Mouse (Mus musculus) kidney, postnatal 0 days (tissue): ENCODE data around the gene Col25a1. TPM values are rescaled to one million over a fixed set of nuclear protein-coding genes. Genes with fewer than 3 reads are reported as not detected.

Experiments used
- ATAC-seq: fragments of 200-750 bp; cut with Nextera tagmentation; replicated peaks from 2 replicates; pipeline ENCODE4 v1.8.0; 2017; ENCODE audit warnings: low read depth, moderate number of reproducible peaks, moderate TSS enrichment, moderate library complexity; ENCODE audit not compliant: low FRiP score
- DNase-seq: peaks from one replicate; pipeline ENCODE4 v3.0.0-alpha.2; 2016; ENCODE audit warnings: low spot score
- H3K27ac ChIP-seq: fragments of 300-500 bp; sonication (generic); 2 replicates; pipeline ENCODE4 v1.5.1; 2014; ENCODE audit warnings: mild to moderate bottlenecking
- H3K27me3 ChIP-seq: fragments of 300-500 bp; sonication (generic); 2 replicates; pipeline ENCODE4 v1.6.1; 2014; ENCODE audit warnings: low read length, mixed read lengths; ENCODE audit not compliant: insufficient read depth
- H3K36me3 ChIP-seq: fragments of 300-500 bp; sonication (generic); 2 replicates; pipeline ENCODE4 v1.6.1; 2014; ENCODE audit warnings: low read length, mixed read lengths; ENCODE audit not compliant: insufficient read depth
- H3K4me1 ChIP-seq: fragments of 300-500 bp; sonication (generic); replicated peaks from 2 replicates; pipeline ENCODE4 v1.6.1; 2014; ENCODE audit warnings: antibody characterized with exemption, low read length, mixed read lengths; ENCODE audit not compliant: insufficient read depth
- H3K4me2 ChIP-seq: fragments of 300-500 bp; sonication (generic); 2 replicates; pipeline ENCODE4 v1.6.1; 2014; ENCODE audit warnings: mild to moderate bottlenecking, low read length, moderate library complexity, mixed read lengths
- H3K4me3 ChIP-seq: fragments of 300-500 bp; sonication (generic); replicated peaks from 2 replicates; pipeline ENCODE4 v1.5.1; 2014; ENCODE audit warnings: low read depth, low read length
- H3K9ac ChIP-seq: fragments of 300-500 bp; sonication (generic); 2 replicates; pipeline ENCODE4 v1.6.1; 2014; ENCODE audit warnings: low read depth, low read length
- H3K9me3 ChIP-seq: fragments of 300-500 bp; sonication (generic); replicated peaks from 2 replicates; pipeline ENCODE4 v1.6.1; 2016; ENCODE audit warnings: low read length, inconsistent platforms, mixed read lengths
- CTCF ChIP-seq: IDR thresholded peaks from 2 replicates; pipeline ENCODE4 v1.5.1; 2016; ENCODE audit warnings: antibody characterized with exemption, low read depth, mild to moderate bottlenecking, moderate library complexity
- WGBS: fragments of 180-500 bp; shearing (Covaris S2); extraction: QIAGEN DNeasy Blood & Tissue Kit; methylation state at CpG from one replicate; pipeline ENCODE4 v1.1.7; 2014; 5-methylcytosine and 5-hydroxymethylcytosine counted together
- polyA plus RNA-seq: library from polyadenylated mRNA; unstranded; fragments of >200 nt; fragmentation: Nextera tagmentation; extraction: Ambion mirVana; gene quantifications from 2 replicates; pipeline ENCODE4 v1.2.1, GENCODE M21; 2015

The Col25a1 gene
- polyA plus RNA-seq, 1 experiment from 2014 or later: 1.4 TPM

DNA sequence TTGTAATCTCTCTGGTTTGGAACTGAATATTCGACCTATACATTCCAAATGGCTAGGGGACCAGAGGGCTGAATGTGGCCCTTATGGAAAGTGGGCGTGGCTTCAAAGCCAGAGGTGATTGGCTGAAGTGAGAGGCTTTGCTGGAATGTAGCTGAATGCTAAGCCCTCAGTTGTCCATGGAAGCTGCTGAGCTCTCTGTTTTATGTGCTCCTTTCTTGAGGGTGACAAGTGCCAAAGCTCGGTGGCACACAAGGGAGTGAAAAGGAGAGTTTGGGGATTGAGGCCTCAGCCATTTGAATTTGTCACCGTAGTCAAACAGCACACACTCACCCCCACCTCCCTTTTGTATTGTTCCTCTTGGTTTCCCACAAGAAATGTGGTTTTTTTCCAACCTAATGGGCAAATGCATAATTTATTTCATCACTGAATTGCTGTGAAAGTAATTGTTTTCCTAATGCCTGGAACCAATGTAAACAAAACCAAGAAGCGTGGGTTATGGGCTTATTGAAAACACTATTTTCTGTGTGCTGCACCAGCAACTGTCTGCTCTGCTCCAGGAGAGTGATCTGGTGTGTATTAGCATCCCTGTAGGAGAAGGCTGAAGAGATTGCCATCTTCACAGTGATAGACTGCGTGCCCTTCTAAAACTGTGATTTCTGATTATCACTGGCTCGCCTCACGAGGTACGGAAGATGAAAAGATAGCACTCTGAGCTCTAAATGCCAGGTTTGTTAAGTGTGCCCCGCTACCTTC, 147.2 kb downstream of the Col25a1 start:
- ATAC-seq: no peak
- Histone ChIP-seq H3K4me2 (no peak overlapping the region), H3K9ac (no peak overlapping the region), H3K27me3 (no peaks in the 10 kb centered on the region), H3K9me3 (no peaks in the 10 kb centered on the region), H3K4me3 (no peak overlapping the region), H3K4me1 (no peaks in the 10 kb centered on the region), H3K36me3 (no peaks in the 10 kb centered on the region), H3K27ac (no peak overlapping the region)
- WGBS: 61% methylated on average over 10 of the region's 10 CpGs
- no peak for TF ChIP-seq CTCF
- DNase-seq: no peak

DNA sequence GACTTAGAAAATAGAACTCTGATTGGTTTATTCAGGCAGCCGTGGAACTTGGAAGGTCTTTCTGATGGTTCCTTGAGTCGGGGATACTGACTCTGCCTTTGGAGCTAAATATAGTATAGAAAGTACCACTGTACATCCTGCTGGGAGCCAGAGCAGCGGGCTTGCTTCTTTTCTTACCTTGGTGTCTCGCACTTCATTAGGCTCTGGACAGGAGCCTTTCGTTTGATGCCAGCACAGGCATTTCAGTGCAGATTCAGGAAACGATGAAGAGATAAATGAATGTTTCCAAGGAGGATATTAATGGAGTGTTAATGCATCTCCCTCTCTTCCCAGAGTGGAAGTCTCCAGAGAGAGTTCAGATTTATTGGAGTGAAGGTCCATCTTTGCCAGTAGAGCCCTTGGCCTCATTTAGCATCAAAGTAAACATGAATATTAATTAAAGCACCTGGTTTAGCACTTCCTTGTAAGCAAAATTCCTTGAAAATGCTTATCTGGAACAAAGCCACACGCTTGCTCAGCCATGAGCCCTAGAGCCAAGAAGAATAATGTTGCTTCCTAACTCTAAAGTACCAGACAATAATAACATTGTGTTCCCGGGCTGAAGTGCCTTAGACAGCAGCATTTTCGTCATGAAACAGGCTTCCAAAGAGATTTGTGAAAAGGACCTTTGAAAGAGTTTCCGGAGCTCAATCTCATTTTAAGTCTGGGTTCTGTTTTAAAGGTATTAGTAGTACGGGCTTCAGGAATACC, 151.9 kb downstream of the Col25a1 start:
- Histone ChIP-seq H3K4me1 (no peaks in the 10 kb centered on the region), H3K36me3 (no peaks in the 10 kb centered on the region), H3K4me2 (no peak overlapping the region), H3K9me3 (no peaks in the 10 kb centered on the region), H3K27ac (no peak overlapping the region), H3K9ac (no peak overlapping the region), H3K27me3 (no peaks in the 10 kb centered on the region), H3K4me3 (no peak overlapping the region)
- no peak for TF ChIP-seq CTCF
- whole genome bisulfite sequencing: 46% methylated on average over 11 of the region's 11 CpGs
- no peak for ATAC-seq
- DNase-seq: peak; percentile 45

DNA sequence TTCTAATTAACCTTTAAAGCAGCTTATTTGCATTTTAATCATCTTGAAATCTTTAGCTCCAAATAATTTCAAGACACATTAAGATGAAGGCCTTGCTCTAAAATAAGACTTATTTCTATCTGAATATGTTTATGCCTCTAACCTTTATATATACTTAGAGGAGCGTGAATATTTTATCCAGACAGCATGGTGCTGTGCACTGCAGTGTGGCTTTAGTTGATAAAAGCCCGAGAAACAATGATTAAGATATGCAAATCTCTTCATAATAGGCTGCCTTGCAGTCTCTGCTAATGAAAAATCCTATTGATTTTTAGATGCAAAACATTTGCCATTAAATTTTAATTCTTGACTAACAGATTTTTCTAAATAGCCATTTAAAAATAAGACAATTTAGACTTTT, 156.8 kb downstream of the Col25a1 start:
- WGBS: 81% methylated on average over 2 of the region's 2 CpGs
- H3K27me3 ChIP-seq: no peaks in the 10 kb centered on the region
- TF ChIP-seq CTCF: no peak
- H3K27ac ChIP-seq: no peak overlapping the region
- no peaks in the 10 kb centered on the region for H3K4me1 ChIP-seq
- no peak overlapping the region for H3K9ac ChIP-seq
- no peak for ATAC-seq
- H3K36me3 ChIP-seq: no peaks in the 10 kb centered on the region
- no peak for DNase-seq
- H3K9me3 ChIP-seq: no peaks in the 10 kb centered on the region
- no peak overlapping the region for H3K4me2 ChIP-seq
- H3K4me3 ChIP-seq: no peak overlapping the region

DNA sequence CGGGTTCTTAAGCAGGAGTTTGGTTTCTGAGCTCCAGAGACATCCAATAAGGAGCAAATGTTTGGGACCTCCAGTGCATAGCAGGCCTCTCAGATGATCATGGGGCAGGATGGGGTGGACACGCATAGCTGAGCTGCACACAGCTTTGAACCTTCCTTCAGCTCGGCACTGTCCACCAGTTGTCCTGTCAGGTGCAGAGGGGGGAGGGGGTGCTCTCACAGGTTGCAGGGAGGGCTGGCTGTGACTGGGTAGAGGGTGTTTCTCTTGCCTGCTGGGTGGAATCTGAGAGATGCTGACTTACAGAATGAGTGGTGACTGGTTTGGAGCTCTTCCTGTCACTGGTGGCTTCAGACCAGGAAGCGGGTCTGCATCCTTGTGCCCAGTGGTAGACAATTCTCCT, 157.5 kb downstream of the Col25a1 start:
- ATAC-seq: peak; percentile 49; the same call in 1 of the 2 replicates

DNA sequence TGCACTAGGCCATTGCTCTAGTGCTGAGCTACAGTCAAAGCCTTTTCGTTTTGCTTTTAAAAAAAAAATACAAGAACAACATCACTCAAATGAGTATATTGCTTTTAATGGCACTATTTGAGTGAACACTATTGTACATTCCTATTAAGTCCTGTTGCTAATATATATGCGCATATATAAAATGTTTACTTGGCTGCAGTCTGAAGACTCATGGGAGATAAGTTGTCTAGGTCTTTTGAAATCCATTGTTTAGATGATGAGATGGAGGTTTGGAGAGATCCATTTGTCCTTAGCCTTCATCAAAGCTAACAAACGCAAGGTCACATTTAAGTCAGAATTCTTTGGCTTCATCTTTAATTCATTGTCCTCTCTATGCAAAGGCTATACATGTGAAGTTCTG, 157.9 kb downstream of the Col25a1 start:
- H3K9me3 ChIP-seq: no peaks in the 10 kb centered on the region
- no peak overlapping the region for H3K27ac ChIP-seq
- no peak overlapping the region for H3K9ac ChIP-seq
- ATAC-seq (no peak), DNase-seq (no peak)
- TF ChIP-seq CTCF: no peak
- H3K4me1 ChIP-seq: no peaks in the 10 kb centered on the region
- H3K4me3 ChIP-seq: no peak overlapping the region
- H3K4me2 ChIP-seq: no peak overlapping the region
- H3K27me3 ChIP-seq: no peaks in the 10 kb centered on the region
- no peaks in the 10 kb centered on the region for H3K36me3 ChIP-seq
- WGBS: 90% methylated on average over 3 of the region's 3 CpGs

More for the DNA sequence above, 157.5 kb downstream of the Col25a1 start:
- Histone ChIP-seq H3K36me3 (no peaks in the 10 kb centered on the region), H3K4me1 (no peaks in the 10 kb centered on the region), H3K9me3 (no peaks in the 10 kb centered on the region), H3K27me3 (no peaks in the 10 kb centered on the region), H3K9ac (no peak overlapping the region), H3K27ac (no peak overlapping the region), H3K4me2 (no peak overlapping the region), H3K4me3 (no peak overlapping the region)
- no peak for TF ChIP-seq CTCF
- DNase-seq: no peak
- WGBS: 55% methylated on average over 4 of the region's 4 CpGs

DNA sequence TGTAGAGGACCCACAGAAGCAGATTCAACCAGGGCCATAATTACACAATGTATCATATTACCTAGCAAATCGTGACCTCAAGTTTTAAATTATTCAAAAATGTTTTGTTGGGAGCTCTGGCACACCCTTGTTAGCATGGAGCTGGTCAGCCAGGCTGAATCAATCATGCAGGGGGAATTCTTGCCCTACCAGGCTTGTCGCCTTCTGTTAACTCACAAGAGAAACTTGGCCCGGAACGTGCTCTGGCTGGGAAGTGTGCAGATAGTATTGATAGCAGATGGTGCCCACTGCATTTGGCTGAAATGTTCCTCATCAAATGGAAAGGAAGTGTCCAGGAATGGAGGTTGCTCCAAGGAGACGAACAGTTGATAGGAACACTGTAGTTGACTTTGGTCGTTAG, 158.9 kb downstream of the Col25a1 start:
- Histone ChIP-seq H3K9me3 (no peaks in the 10 kb centered on the region), H3K4me2 (no peak overlapping the region), H3K27me3 (no peaks in the 10 kb centered on the region), H3K4me1 (no peaks in the 10 kb centered on the region), H3K9ac (no peak overlapping the region), H3K27ac (no peak overlapping the region), H3K36me3 (no peaks in the 10 kb centered on the region), H3K4me3 (no peak overlapping the region)
- DNase-seq: peak; percentile 21
- TF ChIP-seq CTCF: no peak
- no peak; the same call in 1 of the 2 replicates for ATAC-seq
- WGBS: 54% methylated on average over 6 of the region's 6 CpGs
